Mouse (Mus musculus): ENCODE data around the gene Gm45233.

The Gm45233 gene

GRCm38 (mm10) chr7:43495343-43496021 is 51.6 kb downstream of the Gm45233 start:
- peak; percentile 41 for DNase-seq (ENCODE audit: inconsistent ontology term)

- no peak for DNase-seq (ENCODE audit: inconsistent ontology term)
These were observed 68.0 kb downstream of the Gm45233 start for GRCm38 (mm10) chr7:43511707-43512478.

- DNase-seq (ENCODE audit: inconsistent ontology term): no peak
These were observed 68.6 kb downstream of the Gm45233 start for GRCm38 (mm10) chr7:43512519-43512918.
